Mouse (Mus musculus): ENCODE measurements around the gene Gjb3. TPM values are rescaled to one million over a fixed set of nuclear protein-coding genes. Genes with fewer than 3 reads are reported as not detected.

Gene Gjb3
- polyA plus RNA-seq, 1 experiment = 3.2 TPM

DNA sequence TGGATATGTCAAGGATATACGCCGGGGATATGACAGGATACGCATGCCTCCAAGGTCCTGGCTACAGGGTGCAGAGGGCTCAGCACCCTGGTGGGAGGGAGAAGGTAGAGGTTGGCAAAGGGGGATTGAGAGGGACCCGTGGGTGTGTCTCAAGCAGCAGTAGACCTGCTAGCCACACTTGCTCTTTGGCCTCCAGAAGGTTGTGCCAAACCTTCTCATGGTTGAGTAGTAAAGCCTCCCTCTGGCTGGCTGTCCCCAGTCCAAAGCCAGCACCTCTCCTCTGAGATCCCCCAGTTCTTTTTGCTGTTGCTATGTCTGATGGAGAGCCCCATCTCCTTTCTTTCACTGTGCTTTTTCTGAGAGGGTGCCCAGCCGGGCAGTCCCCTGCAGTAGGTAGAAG is 5.4 kb downstream of the Gjb3 start:
- Histone ChIP-seq H3K27me3 (ENCODE audit: control insufficient read depth, insufficient read depth, low read length) (no peaks in the 10 kb centered on the region), H3K27ac (ENCODE audit: control insufficient read depth, insufficient read depth, low read depth, low read length) (no peak overlapping the region), H3K4me1 (ENCODE audit: control insufficient read depth, insufficient read depth, low read length) (peaks cover 7% of the 10 kb centered on the region), H3K36me3 (ENCODE audit: control insufficient read depth, insufficient read depth, low read length) (no peaks in the 10 kb centered on the region), H3K4me3 (ENCODE audit: control insufficient read depth, low read depth, low read length) (no peak overlapping the region)
- no peak for TF ChIP-seq CTCF (IDR thresholded peaks at IDR 0.05; ENCODE audit: control insufficient read depth, insufficient read depth, insufficient replicate concordance, low read depth, low read length)

GRCm38 (mm10) chr4:127324759-127325158 is 5.9 kb downstream of the Gjb3 start:
- TF ChIP-seq POLR2A (IDR thresholded peaks at IDR 0.05; ENCODE audit: control insufficient read depth, low read depth, low read length) (no peak), CTCF (IDR thresholded peaks at IDR 0.05; ENCODE audit: control insufficient read depth, insufficient read depth, insufficient replicate concordance, low read depth, low read length) (peak; percentile 95; the same call in 1 of the 2 replicates)
- H3K27me3 ChIP-seq (ENCODE audit: control insufficient read depth, insufficient read depth, low read length) = no peaks in the 10 kb centered on the region
- H3K4me3 ChIP-seq (ENCODE audit: control insufficient read depth, low read depth, low read length) = no peak overlapping the region
- H3K27ac ChIP-seq (ENCODE audit: control insufficient read depth, insufficient read depth, low read depth, low read length) = no peak overlapping the region
- H3K36me3 ChIP-seq (ENCODE audit: control insufficient read depth, insufficient read depth, low read length) = no peaks in the 10 kb centered on the region
- H3K4me1 ChIP-seq (ENCODE audit: control insufficient read depth, insufficient read depth, low read length) = peaks cover 2% of the 10 kb centered on the region

GRCm38 (mm10) chr4:127324296-127324695 is 6.3 kb downstream of the Gjb3 start:
- no peak for TF ChIP-seq CTCF (IDR thresholded peaks at IDR 0.05; ENCODE audit: control insufficient read depth, insufficient read depth, insufficient replicate concordance, low read depth, low read length)
- TF ChIP-seq POLR2A (IDR thresholded peaks at IDR 0.05; ENCODE audit: control insufficient read depth, low read depth, low read length) = no peak
- H3K27ac ChIP-seq (ENCODE audit: control insufficient read depth, insufficient read depth, low read depth, low read length) = no peak overlapping the region
- H3K27me3 ChIP-seq (ENCODE audit: control insufficient read depth, insufficient read depth, low read length) = no peaks in the 10 kb centered on the region
- H3K36me3 ChIP-seq (ENCODE audit: control insufficient read depth, insufficient read depth, low read length) = no peaks in the 10 kb centered on the region
- no peak overlapping the region for H3K4me3 ChIP-seq (ENCODE audit: control insufficient read depth, low read depth, low read length)
- H3K4me1 ChIP-seq (ENCODE audit: control insufficient read depth, insufficient read depth, low read length) = no peaks in the 10 kb centered on the region

GRCm38 (mm10) chr4:127323651-127324050 is 7.0 kb downstream of the Gjb3 start:
- H3K4me3 ChIP-seq (ENCODE audit: control insufficient read depth, low read depth, low read length) = no peak overlapping the region
- H3K27me3 ChIP-seq (ENCODE audit: control insufficient read depth, insufficient read depth, low read length) = no peaks in the 10 kb centered on the region
- TF ChIP-seq CTCF (IDR thresholded peaks at IDR 0.05; ENCODE audit: control insufficient read depth, insufficient read depth, insufficient replicate concordance, low read depth, low read length) (no peak), POLR2A (IDR thresholded peaks at IDR 0.05; ENCODE audit: control insufficient read depth, low read depth, low read length) (no peak)
- no peaks in the 10 kb centered on the region for H3K4me1 ChIP-seq (ENCODE audit: control insufficient read depth, insufficient read depth, low read length)
- no peaks in the 10 kb centered on the region for H3K36me3 ChIP-seq (ENCODE audit: control insufficient read depth, insufficient read depth, low read length)
- no peak overlapping the region for H3K27ac ChIP-seq (ENCODE audit: control insufficient read depth, insufficient read depth, low read depth, low read length)

GRCm38 (mm10) chr4:127319613-127320012 is 11.0 kb downstream of the Gjb3 start:
- no peaks in the 10 kb centered on the region for H3K36me3 ChIP-seq (ENCODE audit: control insufficient read depth, insufficient read depth, low read length)
- no peaks in the 10 kb centered on the region for H3K27me3 ChIP-seq (ENCODE audit: control insufficient read depth, insufficient read depth, low read length)
- no peaks in the 10 kb centered on the region for H3K4me1 ChIP-seq (ENCODE audit: control insufficient read depth, insufficient read depth, low read length)
- TF ChIP-seq POLR2A (IDR thresholded peaks at IDR 0.05; ENCODE audit: control insufficient read depth, low read depth, low read length) (no peak), CTCF (IDR thresholded peaks at IDR 0.05; ENCODE audit: control insufficient read depth, insufficient read depth, insufficient replicate concordance, low read depth, low read length) (peak; percentile 80; the same call in 1 of the 2 replicates)
- H3K4me3 ChIP-seq (ENCODE audit: control insufficient read depth, low read depth, low read length) = no peak overlapping the region
- H3K27ac ChIP-seq (ENCODE audit: control insufficient read depth, insufficient read depth, low read depth, low read length) = no peak overlapping the region

GRCm38 (mm10) chr4:127317143-127317542 is 13.5 kb downstream of the Gjb3 start:
- no peak for TF ChIP-seq POLR2A (IDR thresholded peaks at IDR 0.05; ENCODE audit: control insufficient read depth, low read depth, low read length)
- no peak for TF ChIP-seq CTCF (IDR thresholded peaks at IDR 0.05; ENCODE audit: control insufficient read depth, insufficient read depth, insufficient replicate concordance, low read depth, low read length)
- Histone ChIP-seq H3K4me3 (ENCODE audit: control insufficient read depth, low read depth, low read length) (no peak overlapping the region), H3K27me3 (ENCODE audit: control insufficient read depth, insufficient read depth, low read length) (no peaks in the 10 kb centered on the region), H3K36me3 (ENCODE audit: control insufficient read depth, insufficient read depth, low read length) (no peaks in the 10 kb centered on the region), H3K27ac (ENCODE audit: control insufficient read depth, insufficient read depth, low read depth, low read length) (no peak overlapping the region), H3K4me1 (ENCODE audit: control insufficient read depth, insufficient read depth, low read length) (peaks cover 4% of the 10 kb centered on the region; the same call in 1 of the 2 replicates)

DNA sequence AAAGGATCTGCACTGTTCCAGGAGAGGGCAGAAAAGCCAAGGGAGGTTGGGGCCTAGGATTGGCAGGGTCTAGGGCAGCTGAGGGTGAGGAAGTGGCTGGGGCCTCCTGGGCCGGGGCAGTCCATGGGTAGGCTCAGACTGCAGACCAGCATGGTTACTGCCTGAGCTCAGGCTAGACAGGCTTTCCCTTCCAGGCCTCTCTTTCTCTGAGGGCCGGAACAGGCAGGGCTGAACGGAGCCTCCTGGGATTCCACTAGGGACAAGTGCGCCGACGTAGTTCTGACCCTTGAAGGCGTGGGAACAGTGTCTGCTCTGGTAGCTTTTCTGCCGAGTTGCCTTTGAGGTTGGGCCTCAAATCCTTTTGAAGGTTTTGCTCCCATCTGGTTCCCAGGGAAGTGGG is 14.9 kb downstream of the Gjb3 start:
- Histone ChIP-seq H3K4me1 (ENCODE audit: control insufficient read depth, insufficient read depth, low read length) (peaks cover 4% of the 10 kb centered on the region; the same call in 1 of the 2 replicates), H3K27ac (ENCODE audit: control insufficient read depth, insufficient read depth, low read depth, low read length) (no peak overlapping the region), H3K27me3 (ENCODE audit: control insufficient read depth, insufficient read depth, low read length) (no peaks in the 10 kb centered on the region), H3K36me3 (ENCODE audit: control insufficient read depth, insufficient read depth, low read length) (no peaks in the 10 kb centered on the region), H3K4me3 (ENCODE audit: control insufficient read depth, low read depth, low read length) (no peak overlapping the region)
- TF ChIP-seq POLR2A (IDR thresholded peaks at IDR 0.05; ENCODE audit: control insufficient read depth, low read depth, low read length) = no peak
- no peak for TF ChIP-seq CTCF (IDR thresholded peaks at IDR 0.05; ENCODE audit: control insufficient read depth, insufficient read depth, insufficient replicate concordance, low read depth, low read length)

DNA sequence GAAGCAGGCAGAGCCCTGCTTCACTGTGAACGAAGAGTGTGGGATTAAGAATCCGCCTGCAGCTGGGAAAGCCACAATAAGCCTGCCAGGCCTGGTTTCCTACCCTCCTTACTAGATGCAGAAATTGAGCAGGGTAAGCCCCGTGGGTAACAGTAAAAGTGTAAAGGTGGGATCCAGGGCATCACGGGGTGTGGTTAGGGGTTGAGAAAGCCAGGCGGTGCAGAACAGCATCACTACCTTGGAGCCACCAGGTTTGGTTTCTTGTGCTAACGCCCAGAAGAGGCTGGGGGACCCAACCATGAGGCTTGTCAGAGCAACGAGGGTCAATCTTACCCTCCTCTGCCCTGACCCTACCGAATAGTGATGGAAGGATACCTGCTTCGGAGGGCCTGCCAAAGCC is 16.1 kb downstream of the Gjb3 start:
- Histone ChIP-seq H3K27me3 (ENCODE audit: control insufficient read depth, insufficient read depth, low read length) (no peaks in the 10 kb centered on the region), H3K36me3 (ENCODE audit: control insufficient read depth, insufficient read depth, low read length) (no peaks in the 10 kb centered on the region), H3K4me1 (ENCODE audit: control insufficient read depth, insufficient read depth, low read length) (peaks cover 4% of the 10 kb centered on the region; the same call in 1 of the 2 replicates), H3K4me3 (ENCODE audit: control insufficient read depth, low read depth, low read length) (no peak overlapping the region), H3K27ac (ENCODE audit: control insufficient read depth, insufficient read depth, low read depth, low read length) (no peak overlapping the region; the same call in 1 of the 2 replicates)
- no peak for TF ChIP-seq CTCF (IDR thresholded peaks at IDR 0.05; ENCODE audit: control insufficient read depth, insufficient read depth, insufficient replicate concordance, low read depth, low read length)
- no peak for TF ChIP-seq POLR2A (IDR thresholded peaks at IDR 0.05; ENCODE audit: control insufficient read depth, low read depth, low read length)
